Mouse (Mus musculus): ENCODE data around the gene Rab10. TPM values are rescaled to one million over a fixed set of nuclear protein-coding genes. Genes with fewer than 3 reads are reported as not detected.

Gene Rab10
- polyA plus RNA-seq, 1 experiment from 2014 or later = 120 TPM

DNA sequence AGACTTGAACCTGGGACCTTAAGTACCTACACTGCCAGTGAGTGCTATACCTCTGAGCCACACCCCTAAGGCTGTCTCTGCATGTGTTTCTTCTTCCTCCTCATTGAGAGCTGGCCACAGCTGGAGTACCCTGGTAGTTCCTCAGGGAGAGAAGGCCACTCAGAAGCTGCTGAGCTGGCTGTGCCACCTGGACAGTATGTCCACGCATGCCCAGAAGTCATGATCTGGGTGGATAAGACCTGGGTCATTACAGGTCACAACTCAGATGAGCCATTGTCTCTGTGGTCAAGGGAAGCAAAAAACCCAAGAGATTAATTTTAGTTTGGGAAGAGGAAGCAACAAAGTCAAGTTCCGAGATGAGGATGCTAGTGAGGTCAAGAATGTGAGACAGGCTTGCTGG, 34.4 kb upstream of the Rab10 start:
- 88% methylated on average over 2 of the region's 2 CpGs for WGBS
- no peak overlapping the region for H3K27ac ChIP-seq (ENCODE audit: low read depth, low read length)
- ATAC-seq (no peak), DNase-seq (ENCODE audit: low spot score) (no peak)
- H3K27me3 ChIP-seq (replicated peaks; ENCODE audit: control insufficient read depth, insufficient read depth, low read length) = no peaks in the 10 kb centered on the region
- no peak overlapping the region for H3K4me2 ChIP-seq (ENCODE audit: low read length)
- no peaks in the 10 kb centered on the region for H3K9me3 ChIP-seq (replicated peaks; ENCODE audit: control insufficient read depth, low read length)
- no peaks in the 10 kb centered on the region for H3K36me3 ChIP-seq (ENCODE audit: control insufficient read depth, insufficient read depth, low read length)
- no peak overlapping the region for H3K4me3 ChIP-seq (ENCODE audit: low read depth, low read length)
- no peaks in the 10 kb centered on the region for H3K4me1 ChIP-seq (ENCODE audit: control insufficient read depth, insufficient read depth, low read length)
- H3K9ac ChIP-seq (ENCODE audit: low read length) = no peak overlapping the region

DNA sequence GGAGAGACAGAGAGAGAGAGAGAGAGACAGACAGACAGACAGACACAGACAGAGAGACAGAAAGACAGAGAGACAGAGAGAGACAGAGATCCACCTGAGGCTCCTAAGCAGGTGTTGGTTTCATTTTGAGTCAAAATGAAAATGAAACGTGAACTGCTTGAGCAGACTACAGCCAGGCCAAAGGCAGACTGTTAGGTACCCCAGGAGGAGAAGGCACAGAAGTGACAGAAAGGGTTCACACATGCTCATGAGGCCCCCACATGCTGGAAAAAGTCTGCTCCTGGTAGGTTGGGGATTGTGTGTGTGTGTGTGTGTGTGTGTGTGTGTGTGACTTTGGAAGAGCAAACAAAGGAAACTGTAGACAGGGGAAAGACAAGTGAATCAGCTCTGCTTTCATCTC, 29.2 kb upstream of the Rab10 start:
- no peaks in the 10 kb centered on the region for H3K9me3 ChIP-seq (replicated peaks; ENCODE audit: control insufficient read depth, low read length)
- ATAC-seq = no peak
- no peak overlapping the region for H3K9ac ChIP-seq (ENCODE audit: low read length)
- 72% methylated on average over 1 of the region's 1 CpGs for WGBS
- no peaks in the 10 kb centered on the region for H3K36me3 ChIP-seq (ENCODE audit: control insufficient read depth, insufficient read depth, low read length)
- H3K4me2 ChIP-seq (ENCODE audit: low read length) = no peak overlapping the region
- no peak for DNase-seq (ENCODE audit: low spot score)
- H3K4me1 ChIP-seq (ENCODE audit: control insufficient read depth, insufficient read depth, low read length) = no peaks in the 10 kb centered on the region
- no peak overlapping the region for H3K4me3 ChIP-seq (ENCODE audit: low read depth, low read length)
- H3K27ac ChIP-seq (ENCODE audit: low read depth, low read length) = no peak overlapping the region
- no peaks in the 10 kb centered on the region for H3K27me3 ChIP-seq (replicated peaks; ENCODE audit: control insufficient read depth, insufficient read depth, low read length)

DNA sequence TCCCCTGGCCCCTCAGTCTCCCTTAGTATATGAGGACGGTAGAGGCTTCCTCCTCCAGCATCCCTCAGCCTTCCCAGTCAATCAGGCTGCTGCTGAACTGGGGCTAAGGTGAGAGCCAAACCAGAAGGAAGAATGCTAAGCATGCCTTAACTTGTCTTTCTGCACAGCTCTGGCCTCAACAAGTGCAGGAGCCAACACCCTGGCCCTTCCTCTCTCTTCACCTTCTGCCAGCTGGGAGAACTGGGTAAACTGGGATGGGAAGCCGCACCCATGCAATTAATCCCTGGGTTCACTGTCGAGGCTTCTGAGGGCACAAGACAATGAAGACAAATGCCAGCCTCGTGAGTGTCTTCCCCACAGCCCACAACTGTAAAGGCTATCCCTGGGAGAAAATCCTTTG, 19.9 kb upstream of the Rab10 start:
- DNase-seq (ENCODE audit: low spot score) (no peak), ATAC-seq (no peak)
- H3K36me3 ChIP-seq (ENCODE audit: control insufficient read depth, insufficient read depth, low read length) = no peaks in the 10 kb centered on the region
- no peak overlapping the region for H3K27ac ChIP-seq (ENCODE audit: low read depth, low read length)
- H3K9me3 ChIP-seq (replicated peaks; ENCODE audit: control insufficient read depth, low read length) = 0 out of 2 replicates have a peak, but pooled peaks cover 3% of the 10 kb centered on the region
- H3K4me2 ChIP-seq (ENCODE audit: low read length) = no peak overlapping the region
- H3K9ac ChIP-seq (ENCODE audit: low read length) = no peak overlapping the region
- 78% methylated on average over 4 of the region's 4 CpGs for WGBS
- no peaks in the 10 kb centered on the region for H3K4me1 ChIP-seq (ENCODE audit: control insufficient read depth, insufficient read depth, low read length)
- H3K27me3 ChIP-seq (replicated peaks; ENCODE audit: control insufficient read depth, insufficient read depth, low read length) = no peaks in the 10 kb centered on the region
- H3K4me3 ChIP-seq (ENCODE audit: low read depth, low read length) = no peak overlapping the region

DNA sequence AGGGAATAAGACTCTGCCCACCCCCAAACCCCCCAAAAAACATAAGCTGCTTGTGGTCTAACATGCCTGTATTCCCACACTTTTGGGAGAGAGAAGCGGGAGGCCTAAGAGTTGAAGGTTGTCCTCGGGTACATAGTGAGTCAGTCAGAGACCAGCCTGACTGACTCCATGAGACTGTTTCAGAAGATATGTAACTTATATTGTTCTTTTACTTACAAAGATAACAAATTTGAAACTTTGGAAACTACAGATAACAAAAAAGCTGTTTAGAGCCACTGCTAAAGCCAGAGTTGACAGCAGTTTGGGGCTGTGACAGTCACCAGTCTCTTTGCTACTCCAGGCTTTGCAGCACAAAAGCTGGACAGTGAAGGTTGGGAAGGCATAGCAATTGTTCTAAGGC, 15.5 kb upstream of the Rab10 start:
- no peak overlapping the region for H3K4me2 ChIP-seq (ENCODE audit: low read length)
- H3K4me3 ChIP-seq (ENCODE audit: low read depth, low read length) = no peak overlapping the region
- H3K4me1 ChIP-seq (ENCODE audit: control insufficient read depth, insufficient read depth, low read length) = no peaks in the 10 kb centered on the region
- WGBS = 89% methylated on average over 2 of the region's 2 CpGs
- H3K9ac ChIP-seq (ENCODE audit: low read length) = no peak overlapping the region
- DNase-seq (ENCODE audit: low spot score) = no peak
- H3K27me3 ChIP-seq (replicated peaks; ENCODE audit: control insufficient read depth, insufficient read depth, low read length) = no peaks in the 10 kb centered on the region
- H3K27ac ChIP-seq (ENCODE audit: low read depth, low read length) = no peak overlapping the region
- H3K36me3 ChIP-seq (ENCODE audit: control insufficient read depth, insufficient read depth, low read length) = no peaks in the 10 kb centered on the region
- no peak for ATAC-seq
- H3K9me3 ChIP-seq (replicated peaks; ENCODE audit: control insufficient read depth, low read length) = 0 out of 2 replicates have a peak, but pooled peaks cover 2% of the 10 kb centered on the region

DNA sequence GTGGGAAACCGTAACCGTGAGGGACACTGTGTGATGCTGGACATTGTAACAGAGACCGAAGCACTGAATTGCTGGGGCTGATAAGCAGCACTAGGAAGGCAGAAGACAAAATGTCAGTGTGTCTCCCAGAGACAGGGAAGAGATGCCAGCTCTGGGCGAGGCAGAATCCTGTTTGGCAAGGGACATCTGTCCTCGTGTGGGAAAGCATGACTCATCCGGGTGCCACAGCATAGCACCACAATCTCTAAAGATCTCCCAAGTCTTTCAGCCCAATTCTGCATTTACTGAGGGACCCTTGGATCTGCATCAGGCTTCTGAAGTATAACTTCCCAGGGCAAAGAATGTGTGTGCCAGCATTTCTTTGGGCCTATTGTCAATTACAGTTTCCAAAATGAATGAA, 13.5 kb upstream of the Rab10 start:
- Histone ChIP-seq H3K27ac (ENCODE audit: low read depth, low read length) (no peak overlapping the region), H3K4me2 (ENCODE audit: low read length) (no peak overlapping the region), H3K9me3 (replicated peaks; ENCODE audit: control insufficient read depth, low read length) (no peaks in the 10 kb centered on the region), H3K36me3 (ENCODE audit: control insufficient read depth, insufficient read depth, low read length) (no peaks in the 10 kb centered on the region), H3K4me1 (ENCODE audit: control insufficient read depth, insufficient read depth, low read length) (no peaks in the 10 kb centered on the region), H3K9ac (ENCODE audit: low read length) (no peak overlapping the region), H3K27me3 (replicated peaks; ENCODE audit: control insufficient read depth, insufficient read depth, low read length) (no peaks in the 10 kb centered on the region), H3K4me3 (ENCODE audit: low read depth, low read length) (no peak overlapping the region)
- ATAC-seq (no peak), DNase-seq (ENCODE audit: low spot score) (no peak)
- 77% methylated on average over 6 of the region's 6 CpGs for WGBS

DNA sequence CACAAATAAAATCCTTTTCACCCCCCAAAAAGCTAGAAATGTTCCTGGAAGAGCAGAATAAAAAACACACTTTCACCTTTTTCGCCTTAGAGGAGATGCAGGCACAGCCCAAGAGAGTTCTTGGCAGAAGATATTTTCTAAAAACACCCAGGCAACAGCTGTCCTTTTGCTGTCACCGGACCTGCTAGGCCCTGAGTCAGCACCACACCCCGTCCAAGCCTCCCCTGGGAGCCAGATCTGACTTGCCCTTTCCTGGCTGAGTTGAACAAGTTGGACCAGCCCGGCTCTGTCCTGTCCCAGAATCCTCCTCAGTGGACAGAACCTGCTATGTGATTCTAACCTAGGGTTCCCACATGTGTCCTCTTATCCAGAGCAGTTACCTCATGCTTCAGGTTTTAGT, 9.6 kb upstream of the Rab10 start:
- ATAC-seq = no peak
- no peaks in the 10 kb centered on the region for H3K4me1 ChIP-seq (ENCODE audit: control insufficient read depth, insufficient read depth, low read length)
- 72% methylated on average over 4 of the region's 4 CpGs for WGBS

DNA sequence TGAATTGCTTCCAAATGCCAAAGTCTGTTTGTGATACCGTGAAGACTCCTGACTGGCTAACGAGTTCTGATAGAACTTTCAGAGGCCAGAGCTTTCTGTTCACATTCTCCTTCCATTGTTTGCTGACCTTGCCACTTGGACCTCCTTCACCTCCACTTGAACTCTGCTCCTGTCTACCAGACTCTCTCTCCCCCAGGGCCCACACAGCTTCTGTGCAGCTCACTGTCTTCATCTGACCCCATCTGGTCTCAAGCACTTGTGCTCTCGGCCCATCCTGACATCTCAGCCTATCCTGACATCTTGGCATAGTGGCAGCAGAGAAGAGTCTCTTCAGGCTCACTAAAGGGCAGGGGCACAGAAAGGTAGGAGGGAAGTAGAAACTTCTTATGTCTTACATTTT, 7.2 kb upstream of the Rab10 start:
- ATAC-seq (no peak), DNase-seq (ENCODE audit: low spot score) (no peak)

More for the DNA sequence above, 9.6 kb upstream of the Rab10 start:
- H3K9me3 ChIP-seq (replicated peaks; ENCODE audit: control insufficient read depth, low read length) = no peaks in the 10 kb centered on the region
- no peaks in the 10 kb centered on the region for H3K36me3 ChIP-seq (ENCODE audit: control insufficient read depth, insufficient read depth, low read length)
- no peak overlapping the region for H3K27ac ChIP-seq (ENCODE audit: low read depth, low read length)
- no peak overlapping the region for H3K9ac ChIP-seq (ENCODE audit: low read length)
- H3K4me3 ChIP-seq (ENCODE audit: low read depth, low read length) = no peak overlapping the region
- no peak for DNase-seq (ENCODE audit: low spot score)
- no peak overlapping the region for H3K4me2 ChIP-seq (ENCODE audit: low read length)
- H3K27me3 ChIP-seq (replicated peaks; ENCODE audit: control insufficient read depth, insufficient read depth, low read length) = no peaks in the 10 kb centered on the region

DNA sequence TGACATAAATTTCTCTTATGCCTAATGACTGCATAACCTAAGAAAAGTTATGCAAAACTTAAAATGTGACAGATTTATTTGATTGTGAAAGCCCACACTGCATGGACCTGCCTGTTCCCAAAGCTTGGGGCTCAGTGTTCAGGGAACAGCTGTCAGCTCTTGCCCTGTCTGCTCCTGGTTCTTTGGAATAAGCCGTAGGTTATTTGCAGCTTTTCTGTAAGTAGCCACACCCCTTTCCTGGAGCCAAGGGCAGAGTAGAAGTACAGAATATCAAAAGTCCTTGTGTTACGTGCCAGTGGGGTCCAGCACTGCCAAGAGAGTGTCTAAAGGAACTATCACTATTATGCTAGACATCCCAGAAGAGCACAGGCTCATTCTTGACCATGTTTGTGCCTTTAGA, 6.3 kb upstream of the Rab10 start:
- H3K4me2 ChIP-seq (ENCODE audit: low read length) = no peak overlapping the region
- WGBS = 51% methylated on average over 2 of the region's 2 CpGs
- no peak for DNase-seq (ENCODE audit: low spot score)

More for the DNA sequence above, 7.2 kb upstream of the Rab10 start:
- 65% methylated on average over 3 of the region's 3 CpGs for WGBS
- no peaks in the 10 kb centered on the region for H3K9me3 ChIP-seq (replicated peaks; ENCODE audit: control insufficient read depth, low read length)
- H3K36me3 ChIP-seq (ENCODE audit: control insufficient read depth, insufficient read depth, low read length) = no peaks in the 10 kb centered on the region
- H3K27ac ChIP-seq (ENCODE audit: low read depth, low read length) = no peak overlapping the region
- no peak overlapping the region for H3K9ac ChIP-seq (ENCODE audit: low read length)
- H3K4me2 ChIP-seq (ENCODE audit: low read length) = no peak overlapping the region
- no peaks in the 10 kb centered on the region for H3K27me3 ChIP-seq (replicated peaks; ENCODE audit: control insufficient read depth, insufficient read depth, low read length)
- no peaks in the 10 kb centered on the region for H3K4me1 ChIP-seq (ENCODE audit: control insufficient read depth, insufficient read depth, low read length)
- H3K4me3 ChIP-seq (ENCODE audit: low read depth, low read length) = no peak overlapping the region

DNA sequence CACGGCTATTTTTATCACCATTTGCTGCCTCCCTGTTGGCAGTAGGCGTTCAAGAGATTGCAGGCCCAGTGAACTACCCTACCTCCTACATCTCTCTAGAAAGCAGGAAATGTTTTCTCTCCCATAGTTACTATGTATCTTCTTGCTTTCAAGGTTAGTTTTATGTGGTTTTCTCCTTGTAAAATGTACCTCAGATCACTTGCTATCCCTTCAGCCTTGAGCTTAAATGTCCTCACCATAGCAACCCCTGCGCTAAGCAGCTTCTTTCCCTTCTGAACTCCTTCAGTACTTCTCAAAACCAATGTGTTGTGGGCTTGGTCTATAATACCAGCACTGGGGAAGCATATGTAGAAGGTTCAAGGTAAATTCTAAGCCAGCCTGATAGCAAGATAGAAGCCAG, 3.1 kb upstream of the Rab10 start:
- Histone ChIP-seq H3K27ac (ENCODE audit: low read depth, low read length) (no peak overlapping the region), H3K9ac (ENCODE audit: low read length) (no peak overlapping the region), H3K27me3 (replicated peaks; ENCODE audit: control insufficient read depth, insufficient read depth, low read length) (no peaks in the 10 kb centered on the region), H3K36me3 (ENCODE audit: control insufficient read depth, insufficient read depth, low read length) (no peaks in the 10 kb centered on the region), H3K4me1 (ENCODE audit: control insufficient read depth, insufficient read depth, low read length) (peaks cover under 1% of the 10 kb centered on the region), H3K9me3 (replicated peaks; ENCODE audit: control insufficient read depth, low read length) (no peaks in the 10 kb centered on the region), H3K4me3 (ENCODE audit: low read depth, low read length) (no peak overlapping the region), H3K4me2 (ENCODE audit: low read length) (no peak overlapping the region)
- ATAC-seq = no peak
- DNase-seq (ENCODE audit: low spot score) = no peak
- 85% methylated on average over 3 of the region's 3 CpGs for WGBS

More for the DNA sequence above, 6.3 kb upstream of the Rab10 start:
- H3K4me3 ChIP-seq (ENCODE audit: low read depth, low read length) = no peak overlapping the region
- H3K9me3 ChIP-seq (replicated peaks; ENCODE audit: control insufficient read depth, low read length) = no peaks in the 10 kb centered on the region
- no peaks in the 10 kb centered on the region for H3K36me3 ChIP-seq (ENCODE audit: control insufficient read depth, insufficient read depth, low read length)
- no peak overlapping the region for H3K27ac ChIP-seq (ENCODE audit: low read depth, low read length)
- H3K27me3 ChIP-seq (replicated peaks; ENCODE audit: control insufficient read depth, insufficient read depth, low read length) = no peaks in the 10 kb centered on the region
- no peak overlapping the region for H3K9ac ChIP-seq (ENCODE audit: low read length)
- no peaks in the 10 kb centered on the region for H3K4me1 ChIP-seq (ENCODE audit: control insufficient read depth, insufficient read depth, low read length)
- no peak for ATAC-seq

Data from forebrain, embryonic 14.5 days (tissue).